Mouse (Mus musculus) adrenal gland, postnatal 36 days (tissue): Measurements from ENCODE around the gene Olfr875. TPM values are rescaled to one million over a fixed set of nuclear protein-coding genes. Genes with fewer than 3 reads are reported as not detected.

Experiments
- total RNA-seq, 2 experiments: library from RNA; stranded (reverse); gene quantifications; 2 replicates each; pipeline ENCODE4 v1.2.3; 2021

Olfr875 gene
- total RNA-seq, 2 experiments from 2014 or later, result not detected

Other genes with a start within 250 kb of the Olfr875 start
- 10 to 100 TPM; 30.5 to 46.0 TPM for gene Esam, start 243.8 kb upstream of the Olfr875 start, total RNA-seq
- 1 to 10 TPM; 1.1 to 5.7 TPM for gene Vsig2, start 232.6 kb upstream of the Olfr875 start, total RNA-seq
- gene Nrgn, start 219.0 kb upstream of the Olfr875 start, total RNA-seq, result 1 to 10 TPM; 1.2 to 3.8 TPM
- 10 to 100 TPM; 15.1 to 17.8 TPM for gene Siae, start 216.2 kb upstream of the Olfr875 start, total RNA-seq
- 1 to 10 TPM; 3.0 to 4.4 TPM for gene Spa17, start 158.1 kb upstream of the Olfr875 start, total RNA-seq
- 10 to 100 TPM; 82.0 to 91.9 TPM for gene Tbrg1, start 114.5 kb upstream of the Olfr875 start, total RNA-seq
- gene Panx3, start 102.6 kb upstream of the Olfr875 start, total RNA-seq, result under 1 TPM in 1 of 2 experiments, not detected in 1; 0.16 TPM
- not detected for gene Olfr160, start 55.6 kb upstream of the Olfr875 start, total RNA-seq
- gene Olfr874, start 26.8 kb upstream of the Olfr875 start, total RNA-seq, result not detected
- gene Olfr876, start 31.2 kb downstream of the Olfr875 start, total RNA-seq, result not detected
- gene Olfr877, start 82.4 kb downstream of the Olfr875 start, total RNA-seq, result 1 to 10 TPM in 1 of 2 experiments, not detected in 1; 1.1 TPM
- not detected for gene Olfr145, start 124.9 kb downstream of the Olfr875 start, total RNA-seq
- not detected for gene Olfr878, start 146.0 kb downstream of the Olfr875 start, total RNA-seq
- gene Olfr881, start 220.0 kb downstream of the Olfr875 start, total RNA-seq, result not detected